Mouse (Mus musculus): ENCODE results near the gene Olfr731. TPM values are rescaled to one million over a fixed set of nuclear protein-coding genes. Genes with fewer than 3 reads are reported as not detected.

Olfr731 gene
- not detected for total RNA-seq (2021)
- long read RNA-seq, experiment 1: 0 reads
- long read RNA-seq, experiment 2: 0 reads

- intact Hi-C loops (cut with DNase I): no loop called here
- no peak for DNase-seq (ENCODE audit: low spot score in 2 of 2)
These were observed at the start of gene Olfr731 for GRCm38 (mm10) chr14:50241766-50242165. TSS of gene Olfr731 (minus strand) at chr14:50241866.

- no peak for DNase-seq (ENCODE audit: low spot score in 2 of 2)
- intact Hi-C loops (cut with DNase I): no loop called here
These were observed 42.4 kb upstream of the Olfr731 start, which contains the start of gene Olfr732 for GRCm38 (mm10) chr14:50284106-50284505. TSS of gene Olfr732 (minus strand) at chr14:50284206.

- intact Hi-C loops (cut with DNase I): no loop called here
These were observed 53.6 kb downstream of the Olfr731 start, which contains the start of gene Olfr730 for GRCm38 (mm10) chr14:50188098-50188497. TSS of gene Olfr730 (minus strand) at chr14:50188198.

More at GRCm38 (mm10) chr14:50188098-50188497, 53.6 kb downstream of the Olfr731 start, which contains the start of gene Olfr730:
- DNase-seq (ENCODE audit: low spot score in 2 of 2): no peak

Other genes starting within 250 kb of the Olfr731 start
- gene Olfr725, start 201.5 kb downstream of the Olfr731 start, total RNA-seq (2021): not detected
- gene Olfr726, start 150.9 kb downstream of the Olfr731 start, total RNA-seq (2021): not detected
- gene Olfr727, start 118.7 kb downstream of the Olfr731 start, total RNA-seq (2021): not detected
- not detected for gene Olfr728, start 99.2 kb downstream of the Olfr731 start, total RNA-seq (2021)
- gene Olfr729, start 89.0 kb downstream of the Olfr731 start, total RNA-seq (2021): not detected
- gene Olfr730, start 53.7 kb downstream of the Olfr731 start, total RNA-seq (2021): not detected
- not detected for gene Olfr732, start 42.3 kb upstream of the Olfr731 start, total RNA-seq (2021)
- not detected for gene Olfr733, start 59.7 kb upstream of the Olfr731 start, total RNA-seq (2021)
- gene Olfr734, start 84.9 kb upstream of the Olfr731 start, total RNA-seq (2021): not detected
- gene Olfr735, start 107.0 kb upstream of the Olfr731 start, total RNA-seq (2021): not detected
- gene Tlr11, start 116.0 kb upstream of the Olfr731 start, total RNA-seq (2021): not detected
- gene Olfr736, start 139.3 kb upstream of the Olfr731 start, total RNA-seq (2021): not detected
- gene Olfr738, start 165.7 kb upstream of the Olfr731 start, total RNA-seq (2021): not detected
- not detected for gene Olfr739, start 176.8 kb upstream of the Olfr731 start, total RNA-seq (2021)
- not detected for gene Olfr740, start 203.7 kb upstream of the Olfr731 start, total RNA-seq (2021)
- gene Olfr741, start 230.9 kb upstream of the Olfr731 start, total RNA-seq (2021): not detected

Data from left cerebral cortex, postnatal 14 days (tissue).